Mouse (Mus musculus) kidney, adult 11 months (tissue): ENCODE measurements at regions not wholly inside any gene's neighbourhood (a gene's known extent, or its start where the extent isn't known, plus 50 kb on each side); places are given as distances from the start of the nearest gene placed in this dataset.
"Not testable (repeated sequence)": the region's sequence is repeated elsewhere in the genome, so short reads cannot be mapped to it uniquely, and the experiment has no call there.

Experiments used
- DNase-seq: peaks from one replicate; pipeline ENCODE4 v3.0.0; 2022

GRCm38 (mm10) chr5:3250273-3250672 lies 91.0 kb upstream of the Cdk6 start:
- DNase-seq = no peak

DNA sequence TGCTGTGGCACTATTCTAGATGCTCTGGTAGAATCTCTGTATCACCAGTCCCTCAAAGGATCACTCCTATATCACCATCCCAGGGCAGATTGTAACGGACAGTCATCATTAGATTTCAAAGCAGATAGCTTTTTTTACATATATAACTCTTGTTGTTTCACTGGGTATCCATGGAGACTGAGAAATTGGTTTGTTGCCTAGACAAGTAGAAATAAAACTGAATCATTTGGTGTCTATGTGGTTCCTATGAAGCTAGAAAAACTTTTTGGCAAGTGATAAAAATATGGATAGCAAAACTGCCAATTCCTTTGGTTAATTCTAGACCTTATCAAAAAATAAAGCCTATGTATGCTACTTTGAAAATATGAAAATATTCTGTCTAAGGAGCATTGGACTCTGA lies 81.0 kb upstream of the Cdk6 start:
- DNase-seq = no peak

DNA sequence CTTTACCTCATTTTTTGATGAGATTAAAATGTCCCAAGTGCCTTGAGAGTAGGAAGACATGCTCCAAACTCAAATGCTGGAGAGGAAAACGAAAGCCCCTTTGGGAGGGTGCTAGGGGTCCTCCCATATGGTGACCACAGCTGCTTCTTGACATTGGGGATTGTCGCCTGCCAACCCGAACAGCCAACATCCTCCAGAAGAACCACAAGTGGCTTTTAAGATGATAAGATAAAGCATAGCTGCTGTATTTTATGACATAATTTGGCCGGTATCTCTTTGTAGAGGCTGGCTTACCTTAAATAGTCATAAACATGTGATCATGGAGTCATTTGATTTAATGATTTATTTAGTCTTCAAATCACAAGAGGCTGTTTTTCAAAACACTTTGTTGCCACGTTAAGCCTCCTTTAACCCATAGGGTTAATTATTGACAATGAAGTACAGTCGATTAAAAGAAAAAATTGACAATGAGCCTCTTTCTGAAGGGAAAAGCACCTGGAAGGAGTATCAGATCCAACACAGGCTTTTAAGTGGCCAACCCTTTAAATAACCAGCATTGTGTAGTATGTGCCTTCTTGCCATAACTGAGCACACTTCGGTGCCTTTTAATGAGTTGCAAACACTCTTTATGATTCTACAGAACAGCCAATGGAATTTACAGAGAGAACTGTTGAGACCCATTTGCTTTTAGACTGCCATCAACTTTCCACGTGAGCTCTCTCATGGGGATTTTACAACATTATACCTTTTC lies 76.1 kb upstream of the Cdk6 start:
- DNase-seq = not testable (repeated sequence)

DNA sequence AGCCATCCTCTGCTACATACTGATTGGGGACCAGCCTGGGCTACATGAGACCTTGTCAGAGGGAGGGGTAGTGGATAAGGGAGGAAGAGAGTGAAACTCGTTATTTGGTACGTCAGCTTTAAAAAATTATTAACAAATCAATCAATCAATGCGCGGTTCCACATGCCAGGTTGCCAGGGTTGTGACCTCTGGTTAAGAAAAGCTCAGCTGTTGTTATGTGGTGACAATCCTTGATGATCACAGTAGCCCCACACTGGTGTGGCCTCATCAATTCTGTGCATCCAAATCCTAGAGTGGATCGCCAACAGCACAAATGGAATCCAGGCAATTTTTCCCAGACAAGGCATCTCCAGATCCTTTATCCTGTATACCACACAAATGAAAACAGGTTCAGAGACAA lies 74.3 kb upstream of the Cdk6 start:
- DNase-seq = no peak

DNA sequence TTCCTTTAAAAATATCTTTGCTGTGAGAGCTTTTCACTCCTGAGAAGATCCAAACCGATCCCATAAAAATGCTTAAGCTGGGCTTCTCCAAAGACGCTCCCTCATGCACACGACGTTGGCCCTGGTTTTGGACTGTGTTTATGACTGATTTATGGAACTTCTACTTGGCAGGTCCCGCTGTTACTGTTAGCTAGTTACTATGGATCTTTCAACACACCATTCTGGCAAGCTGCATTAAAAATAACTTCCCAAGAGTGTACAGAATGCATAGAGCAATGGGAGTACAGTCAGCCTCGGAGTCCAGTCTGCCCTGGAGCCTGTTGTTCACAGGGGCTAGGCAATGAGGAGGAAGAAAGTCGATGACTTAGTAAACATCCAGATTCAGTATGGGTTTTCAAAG lies 71.5 kb upstream of the Cdk6 start:
- no peak for DNase-seq

DNA sequence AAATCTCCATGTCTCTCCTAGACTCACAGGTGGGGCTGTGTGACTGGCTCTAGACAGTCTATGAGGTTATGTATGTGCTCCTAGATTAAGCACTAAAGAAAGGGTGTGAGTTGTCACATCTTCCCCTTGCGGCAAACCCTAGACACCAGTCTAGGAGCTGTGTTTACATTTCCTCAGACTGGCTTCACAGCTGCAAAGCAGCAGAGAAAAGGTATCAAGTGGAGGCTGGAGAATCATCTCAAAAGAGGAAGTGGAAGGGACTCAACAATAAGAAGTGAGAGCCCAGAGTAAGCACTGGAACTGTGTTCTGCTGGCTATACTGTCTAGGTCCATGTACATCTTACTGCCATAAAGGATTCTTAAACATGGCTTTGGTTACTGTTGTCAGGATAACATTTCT lies 68.1 kb upstream of the Cdk6 start:
- not testable (repeated sequence) for DNase-seq

DNA sequence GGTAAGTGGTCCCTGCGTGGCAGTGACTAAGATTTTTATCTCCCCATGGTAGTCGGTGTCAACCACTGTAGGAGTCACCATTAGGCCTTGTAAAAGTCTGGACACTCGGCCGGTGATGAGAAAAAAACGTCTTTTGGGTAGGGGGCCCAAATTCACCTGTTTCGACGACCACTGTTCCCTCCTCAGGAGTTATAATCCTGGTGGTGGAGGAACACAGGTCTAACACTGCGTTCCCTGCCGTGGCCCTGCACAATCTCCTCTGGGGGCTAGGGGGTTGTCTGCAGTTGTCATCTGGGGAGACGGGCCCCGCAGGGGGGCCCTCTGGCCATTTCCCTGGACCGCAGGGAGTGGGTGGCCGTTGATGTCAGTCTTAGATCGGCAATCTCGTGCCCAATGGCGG lies 64.0 kb upstream of the Cdk6 start:
- not testable (repeated sequence) for DNase-seq

DNA sequence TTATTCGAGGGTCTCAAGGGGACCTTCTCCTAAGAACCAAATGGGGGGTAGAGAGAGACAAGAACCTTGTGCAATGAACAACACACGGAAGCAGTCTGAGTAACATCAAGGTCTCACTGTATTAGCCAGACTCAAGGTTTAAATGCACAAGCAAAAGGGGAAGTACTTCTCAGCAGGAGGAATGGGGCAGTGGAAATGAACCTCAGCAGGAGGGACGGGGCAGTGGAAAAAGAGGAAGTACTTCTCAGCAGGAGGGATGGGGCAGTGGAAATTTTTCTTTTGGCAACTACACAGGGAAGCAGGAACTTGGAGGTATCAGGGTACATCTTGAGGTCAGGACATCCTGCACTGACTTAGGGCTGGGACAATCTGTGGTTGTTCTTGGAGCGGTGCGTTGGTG lies 62.3 kb upstream of the Cdk6 start:
- DNase-seq = not testable (repeated sequence)

DNA sequence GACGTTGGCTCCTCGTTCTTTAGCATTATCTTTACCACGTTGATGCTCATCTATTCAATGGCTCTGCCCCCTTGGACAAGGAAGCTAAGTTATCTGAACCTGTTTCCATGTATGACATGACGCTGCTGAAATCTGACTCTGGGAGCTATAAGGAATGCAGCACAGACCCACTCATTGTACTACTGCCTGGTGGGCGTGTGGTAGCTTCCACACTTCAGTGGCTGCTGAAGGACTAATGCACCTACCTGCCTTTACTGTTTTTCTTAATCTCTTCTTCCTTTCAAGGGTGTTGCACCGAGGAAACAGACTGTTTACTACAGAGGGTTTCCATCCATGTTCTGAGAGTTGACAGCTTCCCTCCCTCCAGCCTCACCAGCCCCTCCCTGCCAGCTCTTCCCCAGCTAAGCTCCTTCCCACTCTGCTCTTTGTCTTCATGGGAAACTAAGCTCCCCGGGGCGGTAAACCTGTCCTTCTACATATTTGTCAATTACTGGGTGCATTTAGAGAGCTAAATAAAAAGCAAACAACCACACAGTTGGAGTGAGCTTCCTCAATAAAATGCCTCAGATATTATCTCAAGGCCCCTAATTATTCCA lies 59.3 kb upstream of the Cdk6 start:
- not testable (repeated sequence) for DNase-seq

DNA sequence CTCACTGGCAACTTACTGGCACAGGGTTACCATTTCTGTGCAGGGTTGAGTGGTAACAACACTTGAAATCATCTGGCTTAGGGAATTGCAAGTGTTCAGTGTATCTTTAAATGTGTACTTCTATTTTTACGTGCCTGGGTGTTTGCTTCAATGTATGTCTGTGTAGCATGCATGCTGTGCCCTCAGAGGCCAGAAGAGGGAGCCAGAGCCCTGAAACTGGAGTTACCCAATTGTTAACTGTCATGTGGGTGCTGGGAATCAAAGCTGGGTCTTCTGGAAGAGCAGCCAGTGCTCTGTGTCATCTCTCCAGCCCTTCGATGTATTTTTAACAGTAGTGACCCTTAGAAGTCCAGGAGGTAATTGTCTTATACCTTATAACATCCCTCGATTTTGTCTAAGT lies 58.2 kb upstream of the Cdk6 start:
- no peak for DNase-seq

- DNase-seq = not testable (repeated sequence)
These were observed 57.0 kb upstream of the Cdk6 start for GRCm38 (mm10) chr5:3284335-3284734.

GRCm38 (mm10) chr5:3289991-3290417 lies 51.3 kb upstream of the Cdk6 start:
- DNase-seq = peak; percentile 14
